22 mouse cellular contexts compared by ENCODE assay signal in the genomic region with DNA sequence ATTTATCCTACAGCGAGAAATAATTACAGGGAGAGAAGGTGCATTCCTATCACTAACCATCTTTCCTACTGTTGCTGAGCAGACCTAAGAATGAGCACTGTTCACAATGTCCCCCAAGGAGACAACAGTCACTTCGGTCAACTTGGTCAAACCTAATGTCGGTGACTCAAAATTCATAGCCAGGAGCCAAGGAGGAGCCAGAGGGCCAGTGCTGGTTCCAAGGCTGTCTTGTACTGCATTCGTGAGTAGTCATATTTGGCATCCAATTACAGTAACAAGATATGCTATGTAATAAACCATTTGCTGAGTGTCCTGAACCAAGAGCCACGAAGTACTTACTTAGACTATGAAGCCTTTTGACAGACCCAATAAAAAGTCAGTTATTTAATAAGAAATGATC.
A peak's percentile ranks its signal among the peaks of the same experiment; 100 is the strongest.
DNase-seq lines count a peak whose midpoint lies in the region; ATAC-seq lines count a peak whose summit lies in the region.
"Had no signal": no experiment of that assay in that cellular context is flagged by ENCODE, and none has a peak within 500 bp of the region (broad histone marks: within the 10 kb centered on the region; RNA-seq: fewer than 3 reads in every experiment).

No protein-coding gene starts in this region.

- no peak for ATAC-seq in liver, embryonic 11.5 days (replicated peaks; ENCODE audit: low FRiP score)
- ATAC-seq: forebrain, embryonic 13.5 days; forebrain, embryonic 15.5 days had no signal

- H3K4me1 ChIP-seq in liver, embryonic 11.5 days (replicated peaks; ENCODE audit: control insufficient read depth, insufficient read depth, low read length) = no peaks in the 10 kb centered on the region
- H3K4me1 ChIP-seq: embryonic facial prominence, embryonic 13.5 days; embryonic facial prominence, embryonic 15.5 days; forebrain, embryonic 10.5 days; forebrain, embryonic 13.5 days; forebrain, embryonic 15.5 days had no signal

- WGBS in liver, embryonic 11.5 days = 86% methylated on average over 5 of the region's 5 CpGs

- H3K27me3 ChIP-seq in liver, embryonic 11.5 days (replicated peaks; ENCODE audit: control insufficient read depth, insufficient read depth, low read length) = no peaks in the 10 kb centered on the region
- H3K27me3 ChIP-seq: embryonic facial prominence, embryonic 13.5 days; embryonic facial prominence, embryonic 15.5 days; forebrain, embryonic 13.5 days; forebrain, embryonic 15.5 days had no signal

- no peak overlapping the region for H3K9ac ChIP-seq in liver, embryonic 11.5 days (ENCODE audit: low read depth, low read length)
- H3K9ac ChIP-seq: embryonic facial prominence, embryonic 13.5 days; embryonic facial prominence, embryonic 15.5 days; forebrain, embryonic 13.5 days; forebrain, embryonic 15.5 days had no signal

- DNase-seq in gastrocnemius, adult 18-20 months (ENCODE audit: low spot score) = peak; percentile 58
- no peak for DNase-seq in gastrocnemius, postnatal 10 days
- peak; percentile 36 for DNase-seq in gastrocnemius, postnatal 14 days
- DNase-seq in gastrocnemius, postnatal 36 days = no peak
- peak; percentile 21 for DNase-seq in 3T3-L1 (ENCODE audit: low read depth, low spot score)
- DNase-seq in skeletal muscle tissue, adult 2 months (ENCODE audit: low read depth, low spot score) = peak; percentile 72
- no peak for DNase-seq in liver, embryonic 11.5 days (ENCODE audit: low spot score)
- DNase-seq: adrenal gland, adult 2 months; adrenal gland, postnatal 10 days; adrenal gland, postnatal 25 days; cerebellum, adult 11 months; cerebellum, adult 18-20 months; cerebellum, adult 8-10 months; cerebellum, adult 9-11 months; cerebellum, postnatal 36 days; embryo, embryonic 11 days had no signal

- no peak overlapping the region for H3K4me2 ChIP-seq in liver, embryonic 11.5 days
- H3K4me2 ChIP-seq: embryonic facial prominence, embryonic 13.5 days; embryonic facial prominence, embryonic 15.5 days; forebrain, embryonic 13.5 days; forebrain, embryonic 15.5 days had no signal

- intact Hi-C loops in gastrocnemius, postnatal 14 days (cut with DNase I; ENCODE audit: low total_unique reads) = no loop called here
- intact Hi-C loops in gastrocnemius, postnatal 36 days (cut with DNase I) = loop anchor here (10.0 kb wide), 1 partner anchor 318 kb away; no protein-coding TSS in a partner anchor

- H3K36me3 ChIP-seq in liver, embryonic 11.5 days (ENCODE audit: control insufficient read depth, insufficient read depth, low read length) = no peaks in the 10 kb centered on the region
- H3K36me3 ChIP-seq: embryonic facial prominence, embryonic 13.5 days; embryonic facial prominence, embryonic 15.5 days; forebrain, embryonic 10.5 days; forebrain, embryonic 15.5 days had no signal

- H3K4me3 ChIP-seq in liver, embryonic 11.5 days (ENCODE audit: low read depth, low read length) = no peak overlapping the region
- H3K4me3 ChIP-seq: embryonic facial prominence, embryonic 13.5 days; embryonic facial prominence, embryonic 15.5 days; erythroblast, embryonic 14.5 days; forebrain, embryonic 10.5 days; forebrain, embryonic 13.5 days; forebrain, embryonic 15.5 days had no signal

- no peaks in the 10 kb centered on the region for H3K9me3 ChIP-seq in liver, embryonic 11.5 days (ENCODE audit: control insufficient read depth, low read length)
- H3K9me3 ChIP-seq: forebrain, embryonic 15.5 days had no signal

- no peak overlapping the region for H3K27ac ChIP-seq in liver, embryonic 11.5 days (ENCODE audit: low read depth, low read length)
- H3K27ac ChIP-seq: embryonic facial prominence, embryonic 13.5 days; embryonic facial prominence, embryonic 15.5 days; forebrain, embryonic 10.5 days; forebrain, embryonic 13.5 days; forebrain, embryonic 15.5 days had no signal

Comparison
In these comparisons a context has a peak if more than half of its experiments do, and no peak if none do; other contexts are left out.
1. DNase-seq: peak in gastrocnemius, adult 18-20 months (single experiment), gastrocnemius, postnatal 14 days (single experiment), 3T3-L1 (single experiment) and skeletal muscle tissue, adult 2 months (single experiment); none in gastrocnemius, postnatal 10 days (single experiment), gastrocnemius, postnatal 36 days (0 of 2) and liver, embryonic 11.5 days (single experiment).